Mouse (Mus musculus) heart, postnatal 10 days (tissue): ENCODE results near the gene Fas. TPM values are rescaled to one million over a fixed set of nuclear protein-coding genes. Genes with fewer than 3 reads are reported as not detected.

Experiments used
- DNase-seq, 2 experiments: peaks; one replicate each; pipeline ENCODE4 v3.0.0; 2021
- intact Hi-C: fragments of 180-260 bp; cut with DNase I; formaldehyde crosslinking; loops from one replicate; pipeline ENCODE4 v1.15.1; 2025
- total RNA-seq, 2 experiments: library from RNA; stranded (reverse); gene quantifications; 2 replicates each; pipeline ENCODE4 v1.2.3; 2021

Gene Fas
- total RNA-seq: 10 to 100 TPM in 1 of 2 experiments, 1 to 10 TPM in 1; 5.4 to 10.6 TPM

DNA sequence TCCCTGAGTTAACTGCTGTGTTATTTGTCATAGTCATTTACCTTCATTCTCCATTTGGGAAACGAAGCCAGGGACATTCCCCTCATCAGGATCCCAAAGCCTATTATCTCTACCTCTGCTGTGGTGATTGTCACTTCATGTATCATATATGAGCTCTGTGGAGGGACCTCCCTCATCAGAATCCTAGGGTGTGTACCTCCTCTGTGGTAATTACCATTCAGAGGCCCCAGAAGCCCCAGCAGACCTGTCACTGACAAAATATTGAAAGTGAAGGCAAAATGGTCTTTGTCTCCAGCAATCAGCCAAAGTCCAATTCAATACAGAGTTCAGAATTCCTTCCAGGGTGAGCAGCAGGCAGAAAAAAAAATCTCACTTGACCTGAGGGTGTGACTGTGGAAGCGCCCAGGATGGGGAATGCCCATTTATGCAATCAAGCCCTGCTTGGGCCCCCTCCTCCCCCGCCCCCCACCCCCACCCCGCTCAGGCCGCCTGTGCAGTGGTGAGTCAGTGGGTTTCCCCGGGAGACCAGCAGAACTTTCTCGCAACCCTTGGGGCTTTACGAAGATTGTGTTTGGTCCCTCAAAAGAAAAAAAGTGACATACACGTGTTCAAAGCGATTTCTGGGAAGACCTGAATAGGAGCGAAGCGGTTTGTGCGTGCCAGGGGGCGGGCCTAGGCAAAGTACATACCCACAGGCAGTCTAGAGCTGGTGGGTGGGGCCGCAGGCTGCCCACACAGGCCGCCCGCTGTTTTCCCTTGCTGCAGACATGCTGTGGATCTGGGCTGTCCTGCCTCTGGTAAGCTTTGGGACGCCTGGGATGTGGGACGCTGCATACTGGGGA is at the start of gene Fas:
Gene Fas (plus strand): TSS at position 719 of the 842 bp plus-strand sequence.
- peak; percentile 81 to 82 for DNase-seq
- intact Hi-C loops: loop anchor here (10.0 kb wide), 1 partner anchor 135 kb away; no protein-coding TSS in a partner anchor

GRCm38 (mm10) chr19:34241247-34241915 is 49.1 kb upstream of the Fas start:
- DNase-seq: peak; percentile 40 to 66
- intact Hi-C loops: loop anchor here (5.0 kb wide), 2 partner anchors 256 to 421 kb away; no protein-coding TSS in a partner anchor

- intact Hi-C loops: loop anchor here (2.0 to 5.0 kb wide), 3 partner anchors 92 to 419 kb away; no protein-coding TSS in a partner anchor
- no peak for DNase-seq
These were observed 47.5 kb upstream of the Fas start for GRCm38 (mm10) chr19:34242925-34243324.

DNA sequence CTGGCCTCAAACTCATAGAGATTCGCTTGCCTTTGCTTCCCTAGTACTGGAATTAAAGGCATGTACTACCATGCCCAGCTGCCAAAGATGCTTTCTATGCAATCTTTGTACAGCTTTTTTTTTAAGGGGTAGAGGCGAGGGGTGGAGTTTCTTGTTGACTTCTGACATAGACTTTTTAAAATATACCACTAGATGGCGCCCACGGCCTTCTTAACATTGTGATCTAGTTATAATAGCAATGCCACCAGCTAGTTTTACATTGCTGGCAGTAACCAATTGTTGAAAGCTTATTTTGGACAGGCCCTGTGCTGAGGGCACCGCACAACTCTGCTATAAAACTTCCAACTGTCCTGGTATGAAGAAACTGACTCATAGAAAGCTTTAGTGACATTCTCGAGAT is 46.4 kb upstream of the Fas start:
- DNase-seq: peak; percentile 74 to 83
- intact Hi-C loops: loop anchor here (2.0 to 5.0 kb wide), 5 partner anchors 39 to 418 kb away; no protein-coding TSS in a partner anchor

GRCm38 (mm10) chr19:34248558-34248957 is 41.9 kb upstream of the Fas start:
- intact Hi-C loops: no loop called here
- DNase-seq: no peak

DNA sequence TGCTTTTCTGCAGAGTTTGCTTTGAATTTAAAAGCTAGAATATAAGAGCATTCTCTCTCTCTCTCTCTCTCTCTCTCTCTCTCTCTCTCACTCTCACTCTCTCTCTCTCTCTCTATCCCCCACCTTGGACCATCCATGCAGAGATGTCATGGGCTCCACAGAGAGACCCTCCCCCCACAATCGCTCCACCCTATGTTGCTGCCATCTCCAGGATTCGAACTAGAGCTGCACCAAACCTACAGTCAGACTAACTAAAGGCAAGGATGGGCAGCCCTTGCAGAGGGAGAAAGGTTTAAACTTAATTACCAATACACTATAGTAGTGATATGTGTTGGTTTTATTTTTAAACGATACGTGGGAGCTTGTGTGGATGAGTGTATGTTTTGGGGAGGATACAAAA is 39.8 kb upstream of the Fas start:
- no peak for DNase-seq

GRCm38 (mm10) chr19:34251900-34252299 is 38.6 kb upstream of the Fas start:
- intact Hi-C loops: no loop called here
- DNase-seq: no peak

More for the DNA sequence above, 39.8 kb upstream of the Fas start:
- intact Hi-C loops: no loop called here

DNA sequence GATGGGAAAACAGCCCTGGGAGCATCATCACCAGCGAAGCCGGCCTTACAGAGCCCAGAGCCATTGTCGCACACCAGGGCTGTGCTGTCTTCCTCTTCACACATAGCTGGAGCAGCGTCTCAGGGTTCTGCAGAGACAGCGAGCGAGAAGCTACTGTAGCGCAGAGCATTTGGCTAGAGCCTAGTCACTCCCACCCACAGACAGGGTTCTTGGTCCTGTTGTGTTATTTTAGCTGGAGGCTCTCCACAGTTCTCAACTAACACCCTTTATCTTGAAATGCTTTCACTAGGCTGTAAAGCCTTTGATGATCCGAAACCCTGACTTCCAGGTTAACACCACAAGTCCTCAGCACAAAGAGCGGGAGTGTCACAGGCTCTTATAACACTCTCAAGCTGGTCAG is 38.0 kb upstream of the Fas start:
- intact Hi-C loops: no loop called here

GRCm38 (mm10) chr19:34254101-34254879 is 36.2 kb upstream of the Fas start:
- intact Hi-C loops: no loop called here
- peak; percentile 59 to 65 for DNase-seq

More for the DNA sequence above, 38.0 kb upstream of the Fas start:
- no peak for DNase-seq

GRCm38 (mm10) chr19:34254880-34255681 is 35.4 kb upstream of the Fas start, which contains the start of gene Acta2:
TSS of gene Acta2 (minus strand) at chr19:34255590.
- intact Hi-C loops: no loop called here
- DNase-seq: peak; percentile 68 to 69

DNA sequence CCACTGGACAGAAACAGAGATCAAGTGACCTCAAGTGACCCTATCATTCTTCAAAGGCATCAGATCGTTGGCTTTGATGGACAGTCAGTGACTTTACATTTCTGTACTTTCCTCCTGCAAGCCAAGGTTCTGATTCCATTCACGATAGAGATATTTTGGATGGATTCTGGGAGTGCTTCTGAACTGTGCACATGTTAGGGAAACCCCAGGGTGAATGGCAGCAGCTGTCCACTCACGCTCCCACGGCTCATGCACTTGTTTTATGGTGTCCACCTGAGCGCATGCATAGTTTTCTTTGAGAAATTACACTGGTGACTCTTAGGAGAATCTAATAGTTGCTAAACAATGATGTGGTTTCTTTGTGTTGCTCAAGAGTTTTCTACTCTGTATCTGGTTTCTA is 34.3 kb upstream of the Fas start:
- intact Hi-C loops: no loop called here
- no peak for DNase-seq

- no peak for DNase-seq
- intact Hi-C loops: no loop called here
These were observed 33.5 kb upstream of the Fas start for GRCm38 (mm10) chr19:34256936-34257335.

GRCm38 (mm10) chr19:34262273-34262974 is 28.0 kb upstream of the Fas start:
- intact Hi-C loops: no loop called here
- no peak for DNase-seq

DNA sequence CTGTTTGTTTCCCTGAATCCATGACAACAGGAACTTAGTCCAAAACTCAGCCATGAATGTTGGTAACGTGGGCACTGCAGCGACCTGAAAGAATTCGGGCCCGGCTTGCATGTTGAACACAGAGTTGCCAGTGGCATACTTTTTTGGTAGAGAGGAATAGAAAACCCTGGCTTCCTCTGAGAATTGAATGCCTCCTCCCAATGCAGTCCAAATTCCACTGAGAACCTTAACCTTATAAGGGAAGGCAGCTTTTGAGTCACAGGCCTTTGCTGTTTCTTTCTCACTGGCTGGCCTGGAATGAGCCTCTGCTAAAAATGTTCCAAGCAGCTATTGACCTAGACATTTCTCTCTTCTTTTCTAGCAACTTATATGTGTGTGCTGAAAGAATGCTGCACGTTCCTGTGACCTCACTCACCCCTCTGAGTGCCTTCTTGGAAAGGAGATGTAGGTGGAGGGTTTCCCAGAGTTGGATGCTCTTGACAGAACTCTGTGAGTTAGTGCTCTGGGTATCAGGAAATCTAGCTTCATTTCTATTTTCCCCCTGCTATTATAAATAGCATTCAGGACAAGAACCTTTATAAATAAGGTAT is 24.8 kb upstream of the Fas start:
- intact Hi-C loops: no loop called here
- peak; percentile 58 to 69 for DNase-seq

GRCm38 (mm10) chr19:34268991-34269390 is 21.5 kb upstream of the Fas start:
- intact Hi-C loops: no loop called here

DNA sequence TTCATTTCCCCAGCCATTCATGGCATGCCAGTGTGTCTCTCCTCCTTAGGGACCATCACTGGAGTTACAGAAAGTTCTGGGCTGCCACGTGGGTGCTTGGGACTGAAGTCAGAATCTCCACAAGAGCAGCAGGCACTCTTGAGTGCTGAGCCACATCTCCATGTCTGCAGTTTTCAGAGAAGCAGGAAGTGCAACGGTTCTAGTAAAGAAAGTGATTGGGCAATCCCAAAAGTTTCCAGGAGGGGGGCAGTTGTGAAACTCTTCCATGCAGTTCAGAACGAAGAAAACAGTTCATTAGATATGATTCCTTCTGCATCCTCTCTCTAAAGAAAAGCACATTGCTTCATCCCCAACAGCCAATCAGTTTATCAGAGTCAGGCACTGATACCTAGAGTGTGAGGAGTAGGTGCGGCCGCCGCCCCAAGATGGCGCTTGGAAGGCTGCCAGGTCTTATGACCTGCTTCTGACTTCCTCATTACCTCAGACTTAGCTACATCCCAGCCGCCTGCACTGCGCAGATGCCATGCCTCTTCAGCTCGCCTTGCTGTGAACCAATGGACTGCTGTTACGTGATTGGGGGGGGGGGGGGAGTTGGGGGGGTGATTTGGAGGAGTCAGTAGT is 20.2 kb upstream of the Fas start:
- DNase-seq: peak in 1 of 2 experiments; percentile 33
- intact Hi-C loops: no loop called here

More at GRCm38 (mm10) chr19:34268991-34269390, 21.5 kb upstream of the Fas start:
- no peak for DNase-seq

- intact Hi-C loops: no loop called here
- DNase-seq: no peak
These were observed 19.5 kb upstream of the Fas start for GRCm38 (mm10) chr19:34270824-34271464.

DNA sequence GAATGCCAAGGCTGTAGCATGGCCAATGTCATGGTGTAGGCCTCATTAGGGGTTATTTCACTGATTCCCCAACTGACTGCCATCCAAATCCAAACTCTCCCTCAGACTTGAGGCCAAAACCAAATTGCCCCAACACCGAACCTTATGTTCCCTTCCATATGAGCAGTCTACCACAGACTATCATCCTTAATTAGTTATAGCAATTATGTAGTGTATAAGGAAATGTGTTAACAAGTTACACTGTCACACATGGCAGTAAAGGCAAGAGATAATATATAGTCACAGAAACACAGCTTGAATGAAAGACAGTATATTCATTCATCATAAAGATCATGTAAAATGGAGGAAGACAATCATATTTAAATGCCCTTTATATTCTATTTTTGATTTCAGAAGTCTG is 17.4 kb upstream of the Fas start:
- intact Hi-C loops: no loop called here
- no peak for DNase-seq
